Mouse (Mus musculus): ENCODE measurements around the gene Mrvi1.
A peak's percentile ranks its signal among the peaks of the same experiment; 100 is the strongest.

DNA sequence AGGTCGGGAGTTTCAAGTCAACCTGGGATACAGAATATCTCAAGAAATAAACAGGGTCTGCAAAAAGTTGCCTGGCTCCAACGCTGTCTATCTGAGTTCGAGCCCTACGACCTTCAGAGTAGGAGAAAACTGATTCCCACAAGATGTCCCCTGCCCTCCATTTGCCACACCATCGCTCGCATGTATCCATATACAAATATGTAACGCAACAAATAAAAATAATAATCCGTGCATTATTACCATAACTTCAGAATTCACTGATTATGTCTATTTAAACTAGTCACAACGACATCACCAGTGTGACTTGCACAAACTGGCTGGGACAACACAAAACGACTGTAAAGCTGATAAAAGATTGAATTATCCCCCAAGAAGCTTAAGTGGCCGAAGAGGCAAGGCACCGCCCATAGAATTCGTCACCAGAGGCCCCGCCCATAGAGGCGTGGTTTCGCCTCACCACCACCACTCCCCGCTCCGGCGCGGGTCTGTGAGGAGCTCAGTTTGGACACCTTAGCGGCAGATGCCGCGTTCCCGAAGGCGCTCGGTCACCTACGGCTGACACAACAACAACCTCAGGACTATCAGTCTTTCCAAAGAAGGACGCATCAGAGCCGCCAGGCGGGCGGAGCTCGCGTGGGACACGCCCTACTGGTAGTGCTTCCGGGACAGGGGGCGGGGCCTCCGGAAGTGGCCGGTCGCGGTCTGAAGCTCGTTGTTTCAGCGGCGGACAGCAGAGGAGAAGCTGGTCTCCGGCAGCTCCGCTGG lies 46.2 kb upstream of the Mrvi1 start, which contains the start of gene Ctr9:
- TF ChIP-seq CTCF (IDR thresholded peaks at IDR 0.05; ENCODE audit: borderline replicate concordance, insufficient read depth, low read depth, low read length) = no peak
- TF ChIP-seq POLR2A (IDR thresholded peaks at IDR 0.05; ENCODE audit: borderline replicate concordance, insufficient read depth, low read length) = peak; percentile 88
